Mouse (Mus musculus) midbrain, embryonic 16.5 days (tissue): ENCODE data around the gene Slit2. TPM values are rescaled to one million over a fixed set of nuclear protein-coding genes. Genes with fewer than 3 reads are reported as not detected.

ENCODE experiments used
- ATAC-seq: fragments of 200-750 bp; cut with Nextera tagmentation; 2 replicates; pipeline ENCODE4 v1.8.0; 2017; ENCODE audit warnings: moderate TSS enrichment
- H3K27ac ChIP-seq: fragments of 300-500 bp; sonication (generic); 2 replicates; pipeline ENCODE4 v1.5.1; 2014; ENCODE audit warnings: mild to moderate bottlenecking, low read length, mixed read lengths
- H3K27me3 ChIP-seq: fragments of 300-500 bp; sonication (generic); 2 replicates; pipeline ENCODE4 v1.6.1; 2014; ENCODE audit warnings: low read depth, low read length, mixed read lengths; ENCODE audit not compliant: control insufficient read depth, insufficient read depth
- H3K36me3 ChIP-seq: fragments of 300-500 bp; sonication (generic); 2 replicates; pipeline ENCODE4 v1.6.1; 2014; ENCODE audit warnings: mild to moderate bottlenecking, low read length, moderate library complexity, mixed read lengths; ENCODE audit not compliant: control insufficient read depth, insufficient read depth
- H3K4me1 ChIP-seq: fragments of 300-500 bp; sonication (generic); 2 replicates; pipeline ENCODE4 v1.6.1; 2014; ENCODE audit warnings: mild to moderate bottlenecking, low read length, mixed read lengths; ENCODE audit not compliant: control insufficient read depth, insufficient read depth
- H3K4me2 ChIP-seq: fragments of 300-500 bp; sonication (generic); 2 replicates; pipeline ENCODE4 v1.6.1; 2014; ENCODE audit warnings: mild to moderate bottlenecking, low read length, mixed read lengths
- H3K4me3 ChIP-seq: fragments of 300-500 bp; sonication (generic); 2 replicates; pipeline ENCODE4 v1.5.1; 2014; ENCODE audit warnings: low read depth, mild to moderate bottlenecking, low read length, moderate library complexity, mixed read lengths
- H3K9ac ChIP-seq: fragments of 300-500 bp; sonication (generic); 2 replicates; pipeline ENCODE4 v1.6.1; 2014; ENCODE audit warnings: low read depth, low read length, mixed read lengths
- H3K9me3 ChIP-seq: fragments of 300-500 bp; sonication (generic); replicated peaks from 2 replicates; pipeline ENCODE4 v1.6.1; 2014; ENCODE audit warnings: mild to moderate bottlenecking, low read length, mixed read lengths; ENCODE audit not compliant: control insufficient read depth, poor library complexity, severe bottlenecking
- WGBS: fragments of 180-500 bp; shearing (Covaris S2); extraction: QIAGEN DNeasy Blood & Tissue Kit; methylation state at CpG from one replicate; pipeline ENCODE4 v1.1.7; 2014; 5-methylcytosine and 5-hydroxymethylcytosine counted together
- polyA plus RNA-seq: library from polyadenylated mRNA; unstranded; fragments of >200 nt; fragmentation: Nextera tagmentation; extraction: Ambion mirVana; gene quantifications from 2 replicates; pipeline ENCODE4 v1.2.1, GENCODE M21; 2015

The Slit2 gene
- polyA plus RNA-seq, 1 experiment from 2014 or later: 17.5 TPM

- 21% methylated on average over 5 of the region's 5 CpGs for WGBS
- H3K9me3 ChIP-seq: no peaks in the 10 kb centered on the region
Observed at GRCm38 (mm10) chr5:48038033-48038432, 55.1 kb downstream of the Slit2 start.

GRCm38 (mm10) chr5:48048986-48049751 is 66.2 kb downstream of the Slit2 start:
- H3K9me3 ChIP-seq: no peaks in the 10 kb centered on the region
- no peaks in the 10 kb centered on the region for H3K27me3 ChIP-seq
- no peak overlapping the region for H3K27ac ChIP-seq
- no peak overlapping the region for H3K4me2 ChIP-seq
- peaks cover 5% of the 10 kb centered on the region for H3K4me1 ChIP-seq
- no peaks in the 10 kb centered on the region for H3K36me3 ChIP-seq
- 18% methylated on average over 8 of the region's 8 CpGs for WGBS
- no peak overlapping the region for H3K4me3 ChIP-seq
- no peak overlapping the region for H3K9ac ChIP-seq
- no peak for ATAC-seq

More at GRCm38 (mm10) chr5:48038033-48038432, 55.1 kb downstream of the Slit2 start:
- Histone ChIP-seq H3K4me3 (no peak overlapping the region), H3K9ac (no peak overlapping the region), H3K4me1 (no peaks in the 10 kb centered on the region), H3K4me2 (no peak overlapping the region), H3K36me3 (no peaks in the 10 kb centered on the region), H3K27me3 (no peaks in the 10 kb centered on the region), H3K27ac (no peak overlapping the region)
- ATAC-seq: peak; percentile 51

- 22% methylated on average over 5 of the region's 5 CpGs for WGBS
- H3K27ac ChIP-seq: no peak overlapping the region
- ATAC-seq: no peak
- no peaks in the 10 kb centered on the region for H3K27me3 ChIP-seq
- H3K4me3 ChIP-seq: no peak overlapping the region
- H3K9me3 ChIP-seq: no peaks in the 10 kb centered on the region
- peaks cover 5% of the 10 kb centered on the region for H3K4me1 ChIP-seq
- H3K36me3 ChIP-seq: no peaks in the 10 kb centered on the region
- H3K9ac ChIP-seq: no peak overlapping the region
- no peak overlapping the region for H3K4me2 ChIP-seq
Observed at GRCm38 (mm10) chr5:48050637-48051314, 67.8 kb downstream of the Slit2 start.

GRCm38 (mm10) chr5:48058612-48059011 is 75.7 kb downstream of the Slit2 start:
- peak overlapping the region; percentile 35 for H3K4me2 ChIP-seq
- H3K4me3 ChIP-seq: no peak overlapping the region
- H3K36me3 ChIP-seq: no peaks in the 10 kb centered on the region
- 35% methylated on average over 10 of the region's 10 CpGs for WGBS
- 0 out of 2 replicates have a peak overlapping the region, but pooled peaks have one; percentile 16 for H3K9ac ChIP-seq
- peak overlapping the region; percentile 59 for H3K27ac ChIP-seq
- no peaks in the 10 kb centered on the region for H3K27me3 ChIP-seq
- no peaks in the 10 kb centered on the region; the same call in 1 of the 2 replicates for H3K4me1 ChIP-seq
- no peaks in the 10 kb centered on the region for H3K9me3 ChIP-seq
- peak; percentile 64 for ATAC-seq

GRCm38 (mm10) chr5:48060715-48061114 is 77.8 kb downstream of the Slit2 start:
- H3K4me2 ChIP-seq: no peak overlapping the region
- no peaks in the 10 kb centered on the region for H3K27me3 ChIP-seq
- H3K9me3 ChIP-seq: no peaks in the 10 kb centered on the region
- no peaks in the 10 kb centered on the region for H3K36me3 ChIP-seq
- WGBS: 5% methylated on average over 2 of the region's 2 CpGs
- no peaks in the 10 kb centered on the region; the same call in 1 of the 2 replicates for H3K4me1 ChIP-seq
- H3K9ac ChIP-seq: no peak overlapping the region
- no peak for ATAC-seq
- no peak overlapping the region for H3K27ac ChIP-seq
- H3K4me3 ChIP-seq: no peak overlapping the region

DNA sequence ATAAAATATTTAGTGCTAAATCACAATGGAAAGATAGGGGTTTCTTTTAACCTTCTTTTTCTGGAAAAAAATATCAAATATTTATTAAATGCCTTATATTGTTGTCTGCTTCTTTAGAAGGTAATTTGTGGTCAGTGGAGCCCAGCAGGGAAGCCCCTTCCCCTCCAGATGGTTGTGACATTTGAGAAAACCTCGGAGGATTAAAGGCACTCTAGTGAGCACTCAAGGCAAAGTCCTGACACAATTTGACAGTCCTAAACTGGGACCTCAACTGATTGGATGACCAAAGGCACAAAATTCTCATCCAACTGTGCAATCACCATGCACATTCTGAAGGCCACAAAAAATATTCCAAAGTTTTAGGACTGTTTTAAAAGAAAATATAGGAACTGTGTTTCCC is 95.8 kb downstream of the Slit2 start:
- WGBS: 3% methylated on average over 1 of the region's 1 CpGs
- H3K27me3 ChIP-seq: no peaks in the 10 kb centered on the region
- H3K4me3 ChIP-seq: no peak overlapping the region
- no peaks in the 10 kb centered on the region for H3K9me3 ChIP-seq
- no peak overlapping the region for H3K4me2 ChIP-seq
- peaks cover 4% of the 10 kb centered on the region for H3K4me1 ChIP-seq
- no peak overlapping the region for H3K27ac ChIP-seq
- no peaks in the 10 kb centered on the region for H3K36me3 ChIP-seq
- H3K9ac ChIP-seq: no peak overlapping the region
- no peak for ATAC-seq

DNA sequence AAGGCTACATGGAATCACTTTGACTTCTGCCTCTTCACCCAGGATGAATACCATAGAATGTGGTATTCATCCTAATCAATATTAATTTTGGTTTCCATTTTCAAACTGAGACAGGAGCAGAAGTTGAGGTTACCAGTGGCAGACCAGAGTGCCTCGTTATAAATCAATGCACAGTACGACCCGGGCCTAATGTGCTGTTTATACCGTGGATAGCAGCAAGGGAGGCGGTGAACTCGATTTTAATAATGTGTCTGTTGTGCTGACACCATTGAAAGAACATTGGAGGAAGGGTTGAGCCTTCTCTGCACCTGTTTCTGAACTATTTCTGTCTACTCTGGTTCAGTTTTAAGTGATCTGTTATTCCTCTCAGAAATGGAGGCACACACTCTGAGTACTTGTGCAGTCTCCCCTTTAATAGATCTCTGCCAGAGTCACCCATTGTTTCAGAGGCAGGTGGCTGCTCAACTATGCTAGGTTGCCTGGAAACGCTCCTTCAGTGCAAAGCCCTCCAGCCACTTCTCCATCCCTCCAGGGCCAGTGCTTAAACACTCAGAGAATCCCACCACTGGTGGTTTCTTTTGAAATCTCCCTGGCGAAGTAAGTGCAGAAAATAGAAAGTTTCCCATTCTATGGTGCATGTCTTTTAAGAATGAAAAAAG is 98.4 kb downstream of the Slit2 start:
- no peaks in the 10 kb centered on the region for H3K36me3 ChIP-seq
- no peak overlapping the region for H3K27ac ChIP-seq
- WGBS: 22% methylated on average over 8 of the region's 8 CpGs
- no peak overlapping the region for H3K4me2 ChIP-seq
- ATAC-seq: peak; percentile 82
- no peaks in the 10 kb centered on the region for H3K9me3 ChIP-seq
- peaks cover 4% of the 10 kb centered on the region for H3K4me1 ChIP-seq
- H3K4me3 ChIP-seq: no peak overlapping the region
- no peak overlapping the region for H3K9ac ChIP-seq
- H3K27me3 ChIP-seq: no peaks in the 10 kb centered on the region

GRCm38 (mm10) chr5:48113400-48113799 is 130.5 kb downstream of the Slit2 start:
- WGBS: 13% methylated on average over 1 of the region's 1 CpGs
- Histone ChIP-seq H3K4me1 (peaks cover 5% of the 10 kb centered on the region; the same call in 1 of the 2 replicates), H3K27me3 (no peaks in the 10 kb centered on the region), H3K27ac (no peak overlapping the region), H3K4me2 (no peak overlapping the region), H3K9ac (no peak overlapping the region), H3K4me3 (no peak overlapping the region), H3K9me3 (no peaks in the 10 kb centered on the region), H3K36me3 (no peaks in the 10 kb centered on the region)
- ATAC-seq: no peak
